Mouse (Mus musculus): ENCODE measurements around the gene Neurod4.

DNA sequence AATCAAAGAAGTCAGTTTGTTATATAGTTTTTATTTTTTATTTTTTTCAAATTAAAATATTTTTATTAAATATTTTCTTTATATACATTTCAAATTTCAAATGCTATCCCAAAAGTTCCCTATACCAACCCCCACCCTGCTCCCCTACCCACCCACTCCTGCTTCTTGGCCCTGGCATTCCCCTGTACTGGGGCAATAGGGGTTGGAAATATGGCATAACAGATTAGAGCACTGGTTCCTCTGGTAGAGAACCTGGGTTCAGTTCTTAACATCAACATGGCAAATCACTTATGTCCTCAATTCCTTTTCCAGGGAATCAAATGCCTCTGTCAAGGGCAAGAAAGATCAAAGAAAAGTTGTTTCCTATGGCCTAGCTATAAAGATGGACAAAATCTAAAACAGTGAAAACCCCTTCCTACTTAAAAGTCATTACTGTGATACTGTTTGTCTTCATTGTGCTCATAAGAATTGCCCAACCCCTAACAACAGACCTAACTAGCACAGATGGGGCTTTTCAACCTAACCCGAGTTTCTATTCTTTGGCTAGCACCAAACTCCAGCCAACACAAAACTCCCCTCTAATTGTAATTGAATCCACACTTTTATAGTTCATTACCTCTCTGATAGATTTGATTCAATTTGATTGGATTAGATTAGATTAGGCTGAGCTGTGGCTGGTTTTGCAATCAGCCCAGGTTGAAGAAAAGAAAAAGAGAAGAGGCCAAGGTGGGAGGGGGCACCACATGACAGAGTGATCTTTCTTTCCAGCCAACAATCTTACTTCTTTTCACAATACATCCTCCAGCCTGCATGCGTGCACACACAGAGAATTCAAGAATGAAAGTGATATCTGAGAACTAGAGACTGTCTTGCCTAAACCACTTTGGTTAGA is 41.5 kb downstream of the Neurod4 start:
- no peak for TF ChIP-seq CTCF (IDR thresholded peaks at IDR 0.05; ENCODE audit: extremely low read depth, insufficient read depth, insufficient read length, insufficient replicate concordance)
- TF ChIP-seq POLR2A (IDR thresholded peaks at IDR 0.05; ENCODE audit: low read depth, low read length), result no peak
